Mouse (Mus musculus): ENCODE data around the gene Efhd2. TPM values are rescaled to one million over a fixed set of nuclear protein-coding genes. Genes with fewer than 3 reads are reported as not detected.

The Efhd2 gene
- polyA plus RNA-seq, 1 experiment from 2014 or later: 88.4 TPM

- DNase-seq (ENCODE audit: low spot score): no peak
These were observed 14.4 kb downstream of the Efhd2 start for GRCm38 (mm10) chr4:141860246-141860841.

GRCm38 (mm10) chr4:141859351-141859750 lies 15.4 kb downstream of the Efhd2 start:
- DNase-seq (ENCODE audit: low spot score): no peak

GRCm38 (mm10) chr4:141858501-141858900 lies 16.2 kb downstream of the Efhd2 start:
- DNase-seq (ENCODE audit: low spot score): no peak

- peak; percentile 67 for DNase-seq (ENCODE audit: low spot score)
These were observed 17.2 kb downstream of the Efhd2 start for GRCm38 (mm10) chr4:141857422-141857930.

- DNase-seq (ENCODE audit: low spot score): peak; percentile 64
These were observed 21.3 kb downstream of the Efhd2 start for GRCm38 (mm10) chr4:141853437-141853836.

GRCm38 (mm10) chr4:141845999-141846398 lies 28.7 kb downstream of the Efhd2 start, which contains the start of gene Ctrc:
Gene Ctrc (minus strand): TSS chr4:141846359.
- DNase-seq (ENCODE audit: low spot score): no peak

- no peak for DNase-seq (ENCODE audit: low spot score)
These were observed 40.1 kb downstream of the Efhd2 start for GRCm38 (mm10) chr4:141834536-141835095.

GRCm38 (mm10) chr4:141833911-141834310 lies 40.8 kb downstream of the Efhd2 start:
- DNase-seq (ENCODE audit: low spot score): no peak

- DNase-seq (ENCODE audit: low spot score): no peak
These were observed 43.4 kb downstream of the Efhd2 start for GRCm38 (mm10) chr4:141831361-141831760.

GRCm38 (mm10) chr4:141830381-141830780 lies 44.3 kb downstream of the Efhd2 start:
- DNase-seq (ENCODE audit: low spot score): no peak

- no peak for DNase-seq (ENCODE audit: low spot score)
These were observed 46.5 kb downstream of the Efhd2 start for GRCm38 (mm10) chr4:141828177-141828576.

GRCm38 (mm10) chr4:141827401-141827800 lies 47.3 kb downstream of the Efhd2 start:
- no peak for DNase-seq (ENCODE audit: low spot score)

- no peak for DNase-seq (ENCODE audit: low spot score)
These were observed 48.7 kb downstream of the Efhd2 start, which contains the start of gene Cela2a for GRCm38 (mm10) chr4:141826060-141826459. Gene Cela2a (minus strand): TSS chr4:141826160.

GRCm38 (mm10) chr4:141822979-141823378 lies 51.7 kb downstream of the Efhd2 start:
- DNase-seq (ENCODE audit: low spot score): peak; percentile 20

GRCm38 (mm10) chr4:141822089-141822488 lies 52.6 kb downstream of the Efhd2 start:
- DNase-seq (ENCODE audit: low spot score): no peak

- no peak for DNase-seq (ENCODE audit: low spot score)
These were observed 53.5 kb downstream of the Efhd2 start for GRCm38 (mm10) chr4:141821178-141821577.

GRCm38 (mm10) chr4:141819316-141819715 lies 55.4 kb downstream of the Efhd2 start:
- no peak for DNase-seq (ENCODE audit: low spot score)

GRCm38 (mm10) chr4:141818861-141819260 lies 55.9 kb downstream of the Efhd2 start:
- no peak for DNase-seq (ENCODE audit: low spot score)

- no peak for DNase-seq (ENCODE audit: low spot score)
These were observed 57.0 kb downstream of the Efhd2 start for GRCm38 (mm10) chr4:141817706-141818105.

- DNase-seq (ENCODE audit: low spot score): no peak
These were observed 57.7 kb downstream of the Efhd2 start for GRCm38 (mm10) chr4:141816776-141817655.

GRCm38 (mm10) chr4:141816267-141816666 lies 58.5 kb downstream of the Efhd2 start:
- no peak for DNase-seq (ENCODE audit: low spot score)

GRCm38 (mm10) chr4:141811375-141811774 lies 63.3 kb downstream of the Efhd2 start:
- no peak for DNase-seq (ENCODE audit: low spot score)

Data from thymus, postnatal 0 days (tissue).